Mouse (Mus musculus) liver, adult (tissue): ENCODE measurements around the gene Bik.

Experiments used
- GATA4 ChIP-seq: IDR thresholded peaks from 2 replicates; pipeline ENCODE4 v1.6.1; 2014; ENCODE audit warnings: mild to moderate bottlenecking, low read length; ENCODE audit not compliant: insufficient replicate concordance

The Bik gene

GRCm38 (mm10) chr15:83499211-83499755, 27.4 kb upstream of the Bik start:
- TF ChIP-seq GATA4, result no peak

GRCm38 (mm10) chr15:83500352-83500751, 26.3 kb upstream of the Bik start:
- no peak for TF ChIP-seq GATA4

- no peak for TF ChIP-seq GATA4
Observed at GRCm38 (mm10) chr15:83509950-83510804, 16.5 kb upstream of the Bik start.

- no peak for TF ChIP-seq GATA4
Observed at GRCm38 (mm10) chr15:83510805-83511405, 15.8 kb upstream of the Bik start, which contains the start of gene Ttll1. Ttll1 (minus strand) TSS chr15:83510893.

- no peak for TF ChIP-seq GATA4
Observed at GRCm38 (mm10) chr15:83512489-83513281, 14.0 kb upstream of the Bik start.

- no peak for TF ChIP-seq GATA4
Observed at GRCm38 (mm10) chr15:83515018-83515417, 11.6 kb upstream of the Bik start.

- no peak for TF ChIP-seq GATA4
Observed at GRCm38 (mm10) chr15:83518215-83519048, 8.2 kb upstream of the Bik start.

- TF ChIP-seq GATA4, result peak; percentile 58; the same call in 1 of the 2 replicates
Observed at GRCm38 (mm10) chr15:83520861-83521382, 5.7 kb upstream of the Bik start.

GRCm38 (mm10) chr15:83523196-83523595, 3.5 kb upstream of the Bik start:
- TF ChIP-seq GATA4, result no peak

- peak; percentile 71; the same call in 1 of the 2 replicates for TF ChIP-seq GATA4
Observed at GRCm38 (mm10) chr15:83523638-83524332, 2.9 kb upstream of the Bik start.

- no peak for TF ChIP-seq GATA4
Observed at GRCm38 (mm10) chr15:83524333-83524729, 2.3 kb upstream of the Bik start.

GRCm38 (mm10) chr15:83527092-83527437, 403 bp downstream of the Bik start:
- no peak for TF ChIP-seq GATA4

- TF ChIP-seq GATA4, result no peak
Observed at GRCm38 (mm10) chr15:83527747-83528146, 1.1 kb downstream of the Bik start.

GRCm38 (mm10) chr15:83528892-83529291, 2.2 kb downstream of the Bik start:
- no peak for TF ChIP-seq GATA4

GRCm38 (mm10) chr15:83529765-83530164, 3.1 kb downstream of the Bik start:
- no peak for TF ChIP-seq GATA4
